Mouse (Mus musculus) T-helper 2 cell (primary cell): Measurements from ENCODE around the gene Jaml.
"Not testable (repeated sequence)": the region's sequence is repeated elsewhere in the genome, so short reads cannot be mapped to it uniquely, and the experiment has no call there.

ENCODE experiments used
- in situ Hi-C: fragments of 300-600 bp; cut with MboI, MseI; formaldehyde crosslinking; loops from one replicate; pipeline ENCODE4 v1.15.1; 2025; ENCODE audit warnings: high pct_unique_total_duplicates

Jaml gene

GRCm38 (mm10) chr9:45079011-45079410, at the start of gene Jaml:
Gene Jaml (plus strand): TSS chr9:45079183.
- in situ Hi-C loops = no loop called here

GRCm38 (mm10) chr9:45030341-45030740, 48.6 kb upstream of the Jaml start:
- in situ Hi-C loops = no loop called here

GRCm38 (mm10) chr9:45032261-45032660, 46.7 kb upstream of the Jaml start:
- in situ Hi-C loops = no loop called here

GRCm38 (mm10) chr9:45034526-45034925, 44.5 kb upstream of the Jaml start:
- in situ Hi-C loops = no loop called here

GRCm38 (mm10) chr9:45037803-45038202, 41.2 kb upstream of the Jaml start:
- in situ Hi-C loops = not testable (repeated sequence)

- in situ Hi-C loops = no loop called here
Observed at GRCm38 (mm10) chr9:45039499-45039898, 39.5 kb upstream of the Jaml start, which contains the start of gene Mpzl2. Gene Mpzl2 (plus strand): TSS chr9:45039799.

GRCm38 (mm10) chr9:45040066-45040845, 38.7 kb upstream of the Jaml start:
- in situ Hi-C loops = no loop called here

- in situ Hi-C loops = no loop called here
Observed at GRCm38 (mm10) chr9:45041131-45041838, 37.7 kb upstream of the Jaml start.

- in situ Hi-C loops = no loop called here
Observed at GRCm38 (mm10) chr9:45042056-45042720, 36.8 kb upstream of the Jaml start.

GRCm38 (mm10) chr9:45042947-45043346, 36.0 kb upstream of the Jaml start:
- in situ Hi-C loops = no loop called here

- in situ Hi-C loops = no loop called here
Observed at GRCm38 (mm10) chr9:45046973-45047372, 32.0 kb upstream of the Jaml start.

- in situ Hi-C loops = no loop called here
Observed at GRCm38 (mm10) chr9:45048511-45048910, 30.5 kb upstream of the Jaml start.

GRCm38 (mm10) chr9:45049731-45050130, 29.3 kb upstream of the Jaml start:
- in situ Hi-C loops = no loop called here

- in situ Hi-C loops = no loop called here
Observed at GRCm38 (mm10) chr9:45050301-45050700, 28.7 kb upstream of the Jaml start.

GRCm38 (mm10) chr9:45055082-45055713, 23.8 kb upstream of the Jaml start, which contains the start of gene Mpzl3:
Gene Mpzl3 (plus strand): TSS chr9:45055186.
- in situ Hi-C loops = loop anchor here (5.0 kb wide), 1 partner anchor 43 kb away; no protein-coding TSS in a partner anchor

- in situ Hi-C loops = loop anchor here (5.0 kb wide), 1 partner anchor 46 kb away; no protein-coding TSS in a partner anchor
Observed at GRCm38 (mm10) chr9:45058304-45058940, 20.6 kb upstream of the Jaml start.

- in situ Hi-C loops = no loop called here
Observed at GRCm38 (mm10) chr9:45060151-45060550, 18.8 kb upstream of the Jaml start.

- in situ Hi-C loops = no loop called here
Observed at GRCm38 (mm10) chr9:45062677-45063076, 16.3 kb upstream of the Jaml start.

GRCm38 (mm10) chr9:45064421-45064820, 14.6 kb upstream of the Jaml start:
- in situ Hi-C loops = no loop called here

GRCm38 (mm10) chr9:45066735-45067134, 12.2 kb upstream of the Jaml start:
- in situ Hi-C loops = no loop called here

- in situ Hi-C loops = no loop called here
Observed at GRCm38 (mm10) chr9:45071800-45072199, 7.2 kb upstream of the Jaml start.
